Mouse (Mus musculus): Measurements from ENCODE around the gene Tsku.

GRCm38 (mm10) chr7:98369762-98370369 lies 8.7 kb upstream of the Tsku start:
- TF ChIP-seq CTCF (IDR thresholded peaks at IDR 0.05; ENCODE audit: low read depth): no peak
- no peak for TF ChIP-seq EP300 (IDR thresholded peaks at IDR 0.05; ENCODE audit: low read depth)

Measured in liver, embryonic 14.5 days (tissue).